Mouse (Mus musculus) intestine, embryonic 15.5 days (tissue): ENCODE results near the gene Ptges3l. TPM values are rescaled to one million over a fixed set of nuclear protein-coding genes. Genes with fewer than 3 reads are reported as not detected.
"Not testable (repeated sequence)": the region's sequence is repeated elsewhere in the genome, so short reads cannot be mapped to it uniquely, and the experiment has no call there.

Experiments
- ATAC-seq: fragments of 200-750 bp; cut with Nextera tagmentation; 2 replicates; pipeline ENCODE4 v1.8.0; 2017; ENCODE audit warnings: moderate TSS enrichment, moderate library complexity
- H3K27ac ChIP-seq: fragments of 300-500 bp; sonication (generic); 2 replicates; pipeline ENCODE4 v1.5.1; 2015; ENCODE audit warnings: mild to moderate bottlenecking, inconsistent platforms
- H3K27me3 ChIP-seq: fragments of 300-500 bp; sonication (generic); replicated peaks from 2 replicates; pipeline ENCODE4 v1.6.1; 2015; ENCODE audit warnings: inconsistent platforms
- H3K36me3 ChIP-seq: fragments of 300-500 bp; sonication (generic); 2 replicates; pipeline ENCODE4 v1.6.1; 2015; ENCODE audit warnings: inconsistent platforms
- H3K4me1 ChIP-seq: fragments of 300-500 bp; sonication (generic); replicated peaks from 2 replicates; pipeline ENCODE4 v1.6.1; 2015; ENCODE audit warnings: inconsistent platforms
- H3K4me2 ChIP-seq: fragments of 300-500 bp; sonication (generic); replicated peaks from 2 replicates; pipeline ENCODE4 v1.6.1; 2015; ENCODE audit warnings: mild to moderate bottlenecking, inconsistent platforms
- H3K4me3 ChIP-seq: fragments of 300-500 bp; sonication (generic); replicated peaks from 2 replicates; pipeline ENCODE4 v1.5.1; 2015; ENCODE audit warnings: inconsistent platforms
- H3K9ac ChIP-seq: fragments of 300-500 bp; sonication (generic); 2 replicates; pipeline ENCODE4 v1.6.1; 2015; ENCODE audit warnings: inconsistent platforms
- H3K9me3 ChIP-seq: fragments of 300-500 bp; sonication (generic); 2 replicates; pipeline ENCODE4 v1.6.1; 2016; ENCODE audit warnings: inconsistent platforms
- WGBS: fragments of 180-500 bp; shearing (Covaris S2); methylation state at CpG from one replicate; pipeline ENCODE4 v1.1.7; 2015; 5-methylcytosine and 5-hydroxymethylcytosine counted together
- polyA plus RNA-seq: library from polyadenylated mRNA; unstranded; fragments of >200 nt; fragmentation: Nextera tagmentation; extraction: Ambion mirVana; gene quantifications from 2 replicates; pipeline ENCODE4 v1.2.1, GENCODE M21; 2015

The Ptges3l gene
- polyA plus RNA-seq, result 11.7 TPM in 2 replicates

DNA sequence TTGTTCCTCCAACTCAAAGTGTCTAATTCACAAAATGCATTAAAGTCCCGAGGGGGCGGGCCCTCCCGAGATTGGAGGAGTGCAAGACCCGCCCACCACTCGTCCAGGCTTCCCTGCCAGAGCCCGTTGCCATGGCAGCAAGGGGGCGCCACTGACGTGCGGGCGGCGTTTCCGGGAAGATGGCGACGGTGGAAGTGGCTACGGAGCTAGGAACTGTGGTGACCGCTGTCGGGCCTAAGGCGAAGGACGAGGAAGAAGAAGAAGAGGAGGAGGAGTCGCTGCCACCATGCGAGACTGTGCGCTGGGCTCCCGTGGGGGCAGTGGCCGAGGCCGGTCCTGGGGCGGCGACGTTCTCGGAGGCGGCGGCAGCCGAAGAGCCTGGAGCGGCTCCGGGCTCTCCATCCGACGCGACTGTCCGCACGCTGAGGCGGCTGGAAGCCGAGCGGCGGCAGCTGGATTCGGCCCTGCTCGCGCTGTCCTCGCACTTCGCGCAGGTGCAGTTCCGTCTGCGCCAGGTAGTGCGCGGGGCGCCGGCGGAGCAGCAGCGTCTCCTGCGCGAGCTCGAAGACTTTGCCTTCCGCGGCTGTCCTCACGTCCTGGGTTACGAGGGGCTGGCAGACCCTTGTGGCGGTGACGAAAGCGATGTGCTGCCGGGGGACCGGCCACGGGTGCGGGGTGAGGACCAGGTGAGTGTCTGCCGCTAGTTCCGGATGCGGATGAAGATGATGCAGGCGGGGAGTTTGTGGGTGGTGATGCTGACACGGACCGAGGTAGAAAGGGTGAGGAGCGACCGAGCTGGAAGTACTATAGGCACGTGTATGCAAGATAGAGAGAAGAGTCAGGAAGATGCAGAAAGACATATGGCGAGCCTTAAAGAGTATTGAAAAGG lies at the start of gene Ptges3l, which contains the start of gene Rundc1:
Gene Ptges3l, minus strand, starts transcription at position 409 of the 889 bp plus-strand sequence.
Gene Rundc1, plus strand, starts transcription at position 161 of the 889 bp plus-strand sequence.
- H3K4me1 ChIP-seq, result peaks cover 27% of the 10 kb centered on the region
- H3K9ac ChIP-seq, result peak within 1 kb of the TSS; percentile 80
- H3K4me3 ChIP-seq, result peak within 1 kb of the TSS; percentile 84
- H3K9me3 ChIP-seq, result no peaks in the 10 kb centered on the region
- peak within 1 kb of the TSS; percentile 90 for H3K27ac ChIP-seq
- peaks cover under 1% of the 10 kb centered on the region; the same call in 1 of the 2 replicates for H3K36me3 ChIP-seq
- peak; percentile 96 for ATAC-seq
- H3K4me2 ChIP-seq, result peak within 1 kb of the TSS; percentile 92
- no peaks in the 10 kb centered on the region for H3K27me3 ChIP-seq
- under 1% methylated on average over 81 of the region's 81 CpGs for WGBS

- H3K4me3 ChIP-seq, result no peak overlapping the region
- H3K36me3 ChIP-seq, result no peaks in the 10 kb centered on the region
- WGBS, result 63% methylated on average over 5 of the region's 5 CpGs
- H3K27ac ChIP-seq, result no peak overlapping the region
- no peaks in the 10 kb centered on the region for H3K27me3 ChIP-seq
- H3K4me2 ChIP-seq, result no peak overlapping the region
- no peak overlapping the region for H3K9ac ChIP-seq
- H3K4me1 ChIP-seq, result peaks cover 6% of the 10 kb centered on the region
- no peaks in the 10 kb centered on the region for H3K9me3 ChIP-seq
- ATAC-seq, result no peak
These were observed 49.2 kb upstream of the Ptges3l start for GRCm38 (mm10) chr11:101474298-101474697.

GRCm38 (mm10) chr11:101473686-101474085 lies 48.6 kb upstream of the Ptges3l start:
- H3K27me3 ChIP-seq, H3K4me2 ChIP-seq, H3K4me3 ChIP-seq, ATAC-seq, H3K27ac ChIP-seq, H3K36me3 ChIP-seq, H3K9ac ChIP-seq, H3K9me3 ChIP-seq, H3K4me1 ChIP-seq: not testable (repeated sequence)
- 81% methylated on average over 1 of the region's 1 CpGs for WGBS

- no peaks in the 10 kb centered on the region for H3K36me3 ChIP-seq
- H3K9ac ChIP-seq, result no peak overlapping the region
- no peak overlapping the region for H3K4me2 ChIP-seq
- H3K27me3 ChIP-seq, result no peaks in the 10 kb centered on the region
- peaks cover 7% of the 10 kb centered on the region for H3K4me1 ChIP-seq
- H3K27ac ChIP-seq, result no peak overlapping the region
- H3K9me3 ChIP-seq, result no peaks in the 10 kb centered on the region
- ATAC-seq, result no peak
- H3K4me3 ChIP-seq, result no peak overlapping the region
- 50% methylated on average over 7 of the region's 7 CpGs for WGBS
These were observed 47.2 kb upstream of the Ptges3l start for GRCm38 (mm10) chr11:101472336-101472735.

DNA sequence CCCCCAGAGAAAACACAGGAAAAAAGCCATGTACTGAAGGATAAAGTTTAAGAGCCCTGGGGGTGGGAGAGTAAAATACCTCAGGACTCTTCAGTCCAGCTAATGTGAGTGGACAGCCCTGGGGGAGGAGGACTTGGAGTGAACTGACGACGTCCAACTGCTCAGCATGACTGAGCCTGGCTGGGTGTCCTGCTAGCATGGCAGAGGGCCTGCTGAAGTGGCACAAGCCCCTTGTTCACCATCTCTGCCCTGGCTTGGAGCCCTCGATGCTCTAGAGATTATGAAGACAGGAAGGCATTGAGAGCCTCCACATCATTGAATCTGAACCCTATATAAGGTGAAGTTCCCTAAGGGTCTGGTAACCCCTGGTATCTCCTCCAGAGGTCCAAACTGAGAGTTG lies 46.8 kb upstream of the Ptges3l start:
- no peak for ATAC-seq
- H3K4me1 ChIP-seq, result peaks cover 11% of the 10 kb centered on the region
- no peaks in the 10 kb centered on the region for H3K36me3 ChIP-seq
- no peaks in the 10 kb centered on the region for H3K27me3 ChIP-seq
- no peaks in the 10 kb centered on the region for H3K9me3 ChIP-seq
- H3K9ac ChIP-seq, result no peak overlapping the region
- no peak overlapping the region for H3K27ac ChIP-seq
- H3K4me3 ChIP-seq, result no peak overlapping the region
- WGBS, result 77% methylated on average over 3 of the region's 3 CpGs
- no peak overlapping the region for H3K4me2 ChIP-seq

- no peaks in the 10 kb centered on the region for H3K36me3 ChIP-seq
- no peak for ATAC-seq
- H3K4me2 ChIP-seq, result no peak overlapping the region
- H3K27ac ChIP-seq, result no peak overlapping the region
- no peak overlapping the region for H3K4me3 ChIP-seq
- H3K9me3 ChIP-seq, result no peaks in the 10 kb centered on the region
- H3K27me3 ChIP-seq, result no peaks in the 10 kb centered on the region
- WGBS, result 53% methylated on average over 7 of the region's 7 CpGs
- H3K4me1 ChIP-seq, result peaks cover 11% of the 10 kb centered on the region
- no peak overlapping the region for H3K9ac ChIP-seq
These were observed 45.1 kb upstream of the Ptges3l start for GRCm38 (mm10) chr11:101470206-101470605.

DNA sequence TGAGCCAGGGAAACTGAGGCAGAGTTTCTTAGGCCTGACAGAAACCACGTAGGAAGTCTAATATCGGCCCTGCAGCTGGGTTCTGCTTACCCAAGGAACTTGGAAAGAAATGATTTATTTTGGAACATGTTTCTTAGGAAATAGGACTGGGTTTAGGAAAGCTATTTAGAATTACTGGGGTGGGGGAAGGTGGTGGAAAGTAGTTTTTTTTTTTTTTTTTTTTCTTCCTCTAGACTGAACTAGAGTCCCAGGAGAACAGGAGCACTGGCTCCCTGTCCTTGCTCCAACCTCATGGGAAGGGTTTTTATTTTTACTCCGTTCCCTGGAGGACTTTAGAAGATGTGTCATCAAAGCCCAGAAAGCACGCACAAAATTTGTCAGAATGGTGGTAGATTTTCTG lies 44.0 kb upstream of the Ptges3l start:
- Histone ChIP-seq H3K9ac (peak overlapping the region; percentile 72; the same call in 1 of the 2 replicates), H3K36me3 (no peaks in the 10 kb centered on the region), H3K4me2 (peak overlapping the region; percentile 98), H3K27me3 (no peaks in the 10 kb centered on the region), H3K27ac (no peak overlapping the region), H3K9me3 (no peaks in the 10 kb centered on the region), H3K4me3 (peak overlapping the region; percentile 61; the same call in 1 of the 2 replicates), H3K4me1 (peaks cover 15% of the 10 kb centered on the region)
- WGBS, result 69% methylated on average over 4 of the region's 4 CpGs
- no peak for ATAC-seq

GRCm38 (mm10) chr11:101468731-101469130 lies 43.6 kb upstream of the Ptges3l start:
- Histone ChIP-seq H3K4me1 (peaks cover 17% of the 10 kb centered on the region), H3K27me3 (no peaks in the 10 kb centered on the region), H3K4me3 (peak overlapping the region; percentile 61), H3K9ac (peak overlapping the region; percentile 72), H3K27ac (0 out of 2 replicates have a peak overlapping the region, but pooled peaks have one; percentile 62), H3K4me2 (peak overlapping the region; percentile 98), H3K9me3 (no peaks in the 10 kb centered on the region), H3K36me3 (no peaks in the 10 kb centered on the region)
- WGBS, result 6% methylated on average over 13 of the region's 13 CpGs
- ATAC-seq, result no peak

DNA sequence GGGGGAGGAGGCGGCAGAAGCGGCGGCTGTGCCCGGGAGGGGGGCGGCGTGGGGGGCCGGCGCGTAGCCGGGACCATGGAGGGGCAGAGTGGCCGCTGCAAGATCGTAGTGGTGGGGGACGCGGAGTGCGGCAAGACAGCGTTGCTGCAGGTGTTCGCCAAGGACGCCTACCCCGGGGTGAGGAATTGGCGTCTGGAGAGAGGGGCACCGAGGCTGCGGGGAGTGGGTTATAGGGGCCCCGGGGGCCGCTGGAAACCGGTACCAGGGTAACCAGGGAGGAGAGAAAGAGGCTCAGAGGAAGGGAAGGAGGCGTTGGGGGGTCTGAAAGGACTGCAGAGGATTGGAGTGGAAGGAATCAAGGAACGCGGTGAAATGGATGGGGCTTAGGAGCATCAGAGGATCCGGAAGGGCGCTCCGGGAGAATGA lies 43.1 kb upstream of the Ptges3l start:
- Histone ChIP-seq H3K9ac (peak overlapping the region; percentile 72), H3K9me3 (no peaks in the 10 kb centered on the region), H3K27me3 (no peaks in the 10 kb centered on the region), H3K4me2 (peak overlapping the region; percentile 98), H3K36me3 (no peaks in the 10 kb centered on the region), H3K4me3 (peak overlapping the region; percentile 61), H3K27ac (peak overlapping the region; percentile 62; the same call in 1 of the 2 replicates), H3K4me1 (peaks cover 20% of the 10 kb centered on the region)
- under 1% methylated on average over 25 of the region's 31 CpGs for WGBS
- ATAC-seq, result peak; percentile 6

DNA sequence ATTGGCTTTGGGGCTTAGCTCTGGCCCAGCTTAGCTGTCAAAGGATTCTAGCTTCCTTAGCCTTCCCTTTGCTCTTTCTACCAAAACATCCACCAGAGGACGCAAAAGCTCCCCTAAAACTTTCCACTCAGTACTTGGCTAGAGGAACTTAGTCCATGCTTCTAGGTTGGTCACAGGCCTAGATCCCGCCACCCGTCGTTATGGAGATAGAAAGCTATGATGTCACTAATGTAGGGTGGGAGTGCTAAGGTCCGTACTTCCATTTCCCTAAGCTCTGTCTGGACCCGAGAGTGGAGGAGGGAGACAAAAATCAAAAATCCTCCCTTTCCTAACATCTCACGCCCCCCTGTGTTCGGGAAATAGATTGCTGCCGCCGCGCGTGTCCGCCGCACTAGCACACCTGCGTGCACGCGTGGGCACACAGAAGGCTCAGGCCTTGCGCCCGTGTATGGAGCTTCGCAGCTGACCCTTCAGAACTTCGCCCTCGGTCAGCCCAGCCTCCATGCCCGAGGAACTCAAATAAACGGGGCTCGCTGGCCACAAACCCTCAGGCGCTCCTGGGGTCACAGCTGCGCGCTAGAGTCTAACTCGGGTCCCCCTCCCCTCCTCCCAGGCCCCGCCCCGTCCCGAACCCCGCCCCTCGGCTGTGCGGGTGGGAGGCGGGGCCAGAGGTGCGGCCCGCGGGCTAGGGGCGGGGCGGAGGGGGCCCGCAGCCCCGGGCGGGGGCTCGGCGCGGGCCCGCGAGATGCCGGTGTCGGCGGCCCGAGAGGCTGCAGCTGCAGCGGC lies 42.5 kb upstream of the Ptges3l start:
- peak; percentile 79 for ATAC-seq
- Histone ChIP-seq H3K27me3 (no peaks in the 10 kb centered on the region), H3K9me3 (no peaks in the 10 kb centered on the region), H3K4me3 (peak overlapping the region; percentile 61), H3K36me3 (no peaks in the 10 kb centered on the region), H3K27ac (peak overlapping the region; percentile 67), H3K4me1 (peaks cover 23% of the 10 kb centered on the region), H3K4me2 (peak overlapping the region; percentile 98), H3K9ac (peak overlapping the region; percentile 72)
- WGBS, result under 1% methylated on average over 52 of the region's 54 CpGs

GRCm38 (mm10) chr11:101466552-101466950 lies 41.4 kb upstream of the Ptges3l start:
- peak overlapping the region; percentile 93 for H3K4me2 ChIP-seq
- not testable (repeated sequence) for H3K9me3 ChIP-seq, H3K36me3 ChIP-seq, H3K9ac ChIP-seq, ATAC-seq, H3K27ac ChIP-seq, H3K27me3 ChIP-seq
- H3K4me1 ChIP-seq, result peaks cover 31% of the 10 kb centered on the region
- WGBS, result 53% methylated on average over 5 of the region's 5 CpGs
- peak overlapping the region; percentile 93 for H3K4me3 ChIP-seq
